Comparison of ENCODE assay signal across 8 mouse cellular contexts in the genomic region with DNA sequence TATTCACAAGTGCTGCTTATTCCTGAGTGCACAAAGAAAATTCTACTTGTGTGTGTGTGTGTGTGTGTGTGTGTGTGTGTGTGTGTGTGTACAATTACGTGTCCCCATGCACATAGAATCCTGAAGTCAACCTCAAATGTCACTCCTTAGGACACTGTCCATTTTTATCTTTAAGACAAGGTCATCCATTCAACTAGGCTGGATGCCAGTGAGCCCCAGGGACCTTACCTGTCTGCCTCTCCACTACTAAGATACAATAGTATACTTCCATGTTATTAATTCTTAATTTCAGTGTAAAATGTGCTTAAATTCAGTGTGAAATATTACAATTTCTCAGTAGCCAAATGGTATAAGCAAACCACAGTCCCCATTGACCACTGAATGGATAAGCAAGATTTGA.
"Had no signal": no experiment of that assay in that cellular context is flagged by ENCODE, and none has a peak within 500 bp of the region (broad histone marks: within the 10 kb centered on the region; RNA-seq: fewer than 3 reads in every experiment).

No protein-coding gene starts in this region.

- ATAC-seq: liver, embryonic 12.5 days had no signal

- H3K27ac ChIP-seq: limb, embryonic 13.5 days; liver, embryonic 12.5 days; liver, embryonic 15.5 days; macrophage; midbrain, embryonic 12.5 days had no signal

- H3K9ac ChIP-seq: limb, embryonic 13.5 days; liver, embryonic 12.5 days; liver, embryonic 15.5 days; midbrain, embryonic 12.5 days had no signal

- H3K9me3 ChIP-seq: limb, embryonic 13.5 days; liver, embryonic 12.5 days; liver, embryonic 15.5 days; midbrain, embryonic 12.5 days had no signal

- H3K27me3 ChIP-seq: limb, embryonic 13.5 days; liver, embryonic 12.5 days; liver, embryonic 15.5 days; midbrain, embryonic 12.5 days had no signal

- DNase-seq: liver; thymus, adult 18-20 months; thymus, postnatal 36 days had no signal

- H3K36me3 ChIP-seq: limb, embryonic 13.5 days; liver, embryonic 12.5 days; liver, embryonic 15.5 days; midbrain, embryonic 12.5 days had no signal

- H3K4me2 ChIP-seq: limb, embryonic 13.5 days; liver, embryonic 12.5 days; liver, embryonic 15.5 days; midbrain, embryonic 12.5 days had no signal

- H3K4me3 ChIP-seq: limb, embryonic 13.5 days; liver, embryonic 12.5 days; liver, embryonic 15.5 days; midbrain, embryonic 12.5 days had no signal

- H3K4me1 ChIP-seq: liver, embryonic 12.5 days; liver, embryonic 15.5 days; midbrain, embryonic 12.5 days had no signal
